Mouse (Mus musculus) E14TG2a.4 (cell line): ENCODE results near the gene Olfr718-ps1.
"Not testable (repeated sequence)": the region's sequence is repeated elsewhere in the genome, so short reads cannot be mapped to it uniquely, and the experiment has no call there.

Source experiments
- H3K27me3 ChIP-seq: 2 replicates; pipeline ENCODE4 v1.6.1; 2014; ENCODE audit warnings: low read length, control low read depth; ENCODE audit not compliant: insufficient read depth
- H3K36me3 ChIP-seq: 2 replicates; pipeline ENCODE4 v1.6.1; 2014; ENCODE audit warnings: low read length, control low read depth; ENCODE audit not compliant: insufficient read depth
- H3K4me1 ChIP-seq: replicated peaks from 2 replicates; pipeline ENCODE4 v1.6.1; 2014; ENCODE audit warnings: low read depth, low read length, control low read depth
- H3K4me3 ChIP-seq: replicated peaks from 2 replicates; pipeline ENCODE4 v1.5.1; 2014; ENCODE audit warnings: mild to moderate bottlenecking, low read length
- H3K9me3 ChIP-seq: 2 replicates; pipeline ENCODE4 v1.6.1; 2014; ENCODE audit warnings: low read length, control low read depth
- CTCF ChIP-seq: conservative IDR thresholded peaks from 2 replicates; pipeline ENCODE4 v1.5.1; 2014; ENCODE audit warnings: low read length
- NANOG ChIP-seq: IDR thresholded peaks from 2 replicates; pipeline ENCODE4 v1.6.1; 2014; ENCODE audit warnings: borderline replicate concordance, low read length, mixed read lengths
- POU5F1 ChIP-seq: IDR thresholded peaks from 2 replicates; pipeline ENCODE4 v1.6.1; 2014; ENCODE audit warnings: low read length, borderline replicate concordance

Olfr718-ps1 gene

DNA sequence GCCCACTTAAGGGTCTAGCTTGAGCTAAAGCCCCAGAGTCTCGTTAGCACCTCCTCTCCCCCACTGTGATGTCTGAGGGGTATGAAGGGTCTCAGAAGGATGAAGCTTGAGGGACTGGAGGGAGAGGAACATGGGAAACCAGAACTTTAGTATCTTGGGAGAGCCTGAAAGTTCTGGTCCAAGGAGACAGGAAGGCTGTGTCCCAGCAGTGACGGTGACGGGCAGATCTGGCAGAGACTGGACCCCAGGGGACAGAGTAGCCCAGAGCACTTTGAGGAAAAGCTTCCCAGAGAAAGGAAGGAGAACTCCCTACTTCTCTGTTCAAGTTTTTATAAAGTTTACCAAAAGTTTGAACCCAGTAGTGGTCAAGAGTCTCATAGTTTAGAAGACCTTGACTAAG, at the start of gene Olfr718-ps1:
Gene Olfr718-ps1, minus strand, starts transcription at position 101 of the 400 bp plus-strand sequence.
- no peaks in the 10 kb centered on the region for H3K36me3 ChIP-seq
- no peak for TF ChIP-seq NANOG
- TF ChIP-seq POU5F1, result no peak
- no peak for TF ChIP-seq CTCF

DNA sequence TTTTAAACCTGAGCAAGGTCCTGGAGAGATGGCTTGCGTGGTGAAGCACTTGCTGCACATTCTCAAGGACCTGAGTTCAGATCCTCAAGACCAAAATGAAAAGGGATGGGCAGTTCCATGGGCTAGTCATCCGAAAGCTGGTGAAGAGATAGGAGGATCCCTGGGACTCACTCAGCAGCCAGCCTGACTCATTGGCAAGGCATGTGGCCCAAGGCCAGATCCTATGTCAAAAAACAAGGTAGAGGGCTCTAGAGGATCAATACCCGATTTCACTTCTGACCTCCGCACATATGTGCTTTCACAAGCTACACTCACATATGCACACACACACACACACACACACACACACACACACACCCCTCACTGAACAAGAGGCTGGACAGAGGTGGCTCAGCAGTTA, 49.1 kb upstream of the Olfr718-ps1 start:
- no peaks in the 10 kb centered on the region for H3K4me1 ChIP-seq
- no peaks in the 10 kb centered on the region for H3K36me3 ChIP-seq
- H3K27me3 ChIP-seq, result no peaks in the 10 kb centered on the region; the same call in none of the 2 replicates
- TF ChIP-seq POU5F1 (no peak), CTCF (no peak), NANOG (no peak)
- no peak overlapping the region for H3K4me3 ChIP-seq
- peaks cover 14% of the 10 kb centered on the region for H3K9me3 ChIP-seq

More for the DNA sequence above, at the start of gene Olfr718-ps1:
- Histone ChIP-seq H3K4me3 (no peak within 1 kb of the TSS), H3K4me1 (peaks cover 5% of the 10 kb centered on the region), H3K27me3 (peaks cover 15% of the 10 kb centered on the region), H3K9me3 (peaks cover 15% of the 10 kb centered on the region)

DNA sequence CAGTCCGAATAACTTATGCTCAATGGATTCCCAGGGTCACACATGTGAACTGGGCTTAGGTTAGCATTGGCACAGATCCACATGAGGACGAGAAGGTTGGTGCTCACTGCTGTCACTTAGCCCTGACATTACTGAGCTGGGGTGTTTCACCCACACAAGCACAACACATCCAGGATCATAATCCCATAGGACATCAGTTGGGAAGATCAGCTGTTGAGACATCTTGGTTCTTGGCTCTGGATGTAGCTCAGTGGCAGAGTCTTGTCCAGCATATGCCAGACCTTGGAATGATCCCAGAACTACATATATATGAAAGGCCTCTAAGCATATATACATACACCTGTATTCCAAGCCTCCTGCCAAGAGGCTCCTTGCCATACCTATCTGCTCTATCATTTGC, 47.8 kb upstream of the Olfr718-ps1 start:
- TF ChIP-seq NANOG (no peak), CTCF (no peak), POU5F1 (no peak)
- H3K36me3 ChIP-seq, result no peaks in the 10 kb centered on the region

DNA sequence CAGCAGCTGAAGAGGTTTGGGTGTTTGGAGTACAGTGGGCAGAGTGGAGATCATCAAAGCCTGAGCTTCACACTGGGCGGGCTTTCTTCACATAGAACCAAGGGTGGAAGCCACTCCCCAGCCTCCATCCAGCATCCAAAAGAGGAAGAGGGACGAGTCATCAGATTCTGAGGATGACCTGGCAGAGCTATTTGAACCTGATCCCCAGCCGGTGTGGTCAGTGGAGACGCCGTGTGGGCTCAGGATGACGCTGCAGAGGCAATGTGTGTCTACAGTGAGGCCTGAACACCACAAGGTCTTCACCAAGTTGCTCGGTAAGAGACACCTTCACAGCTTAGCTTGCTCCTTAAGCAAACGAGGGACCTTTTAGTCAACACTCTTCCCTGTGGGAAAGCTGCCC, 47.4 kb upstream of the Olfr718-ps1 start:
- not testable (repeated sequence) for H3K27me3 ChIP-seq

More for the DNA sequence above, 47.8 kb upstream of the Olfr718-ps1 start:
- Histone ChIP-seq H3K9me3 (peaks cover 14% of the 10 kb centered on the region), H3K4me3 (no peak overlapping the region), H3K4me1 (no peaks in the 10 kb centered on the region), H3K27me3 (no peaks in the 10 kb centered on the region; the same call in none of the 2 replicates)

DNA sequence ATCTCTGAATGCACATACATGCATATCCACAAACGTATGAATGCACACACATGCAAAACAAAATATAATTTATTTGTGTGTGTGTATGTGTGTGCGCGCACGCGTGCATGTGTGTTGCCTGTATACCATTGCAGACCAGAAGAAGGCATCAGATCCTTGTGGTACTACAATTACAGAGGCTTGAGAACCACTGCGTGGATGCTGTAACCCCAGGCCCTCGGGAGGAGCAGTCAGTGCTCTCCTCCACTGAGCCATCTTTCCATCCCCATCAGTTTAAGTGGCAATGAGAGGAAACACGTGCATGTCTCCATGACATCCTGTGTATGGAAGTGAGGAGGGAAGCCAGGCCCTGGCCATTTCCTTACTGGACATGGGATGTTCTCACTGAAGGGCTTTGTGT, 45.4 kb upstream of the Olfr718-ps1 start:
- Histone ChIP-seq H3K4me3 (no peak overlapping the region), H3K27me3 (no peaks in the 10 kb centered on the region; the same call in none of the 2 replicates), H3K36me3 (no peaks in the 10 kb centered on the region), H3K4me1 (no peaks in the 10 kb centered on the region), H3K9me3 (no peaks in the 10 kb centered on the region)
- TF ChIP-seq NANOG (no peak), CTCF (no peak), POU5F1 (no peak)

More for the DNA sequence above, 47.4 kb upstream of the Olfr718-ps1 start:
- H3K36me3 ChIP-seq, H3K4me1 ChIP-seq, H3K4me3 ChIP-seq: not testable (repeated sequence)
- H3K9me3 ChIP-seq, result peaks cover 14% of the 10 kb centered on the region

DNA sequence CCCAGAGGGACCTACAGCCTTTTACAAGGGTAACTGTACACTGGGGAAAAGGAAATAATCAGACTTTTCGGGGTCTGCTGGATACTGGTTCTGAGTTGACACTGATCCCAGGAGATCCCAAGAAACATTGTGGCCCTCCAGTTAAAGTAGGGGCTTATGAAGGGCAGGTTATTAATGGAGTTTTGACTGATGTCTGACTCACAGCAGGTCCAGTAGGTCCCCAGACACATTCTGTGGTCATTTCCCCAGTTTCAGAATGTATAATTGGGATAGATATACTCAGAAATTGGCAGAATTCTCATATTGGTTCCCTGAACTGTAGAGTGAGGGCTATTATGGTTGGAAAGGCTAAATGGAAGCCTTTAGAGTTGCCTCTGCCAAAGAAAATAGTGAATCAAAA, 40.6 kb upstream of the Olfr718-ps1 start:
- not testable (repeated sequence) for H3K27me3 ChIP-seq, H3K36me3 ChIP-seq, H3K9me3 ChIP-seq, H3K4me1 ChIP-seq, H3K4me3 ChIP-seq

DNA sequence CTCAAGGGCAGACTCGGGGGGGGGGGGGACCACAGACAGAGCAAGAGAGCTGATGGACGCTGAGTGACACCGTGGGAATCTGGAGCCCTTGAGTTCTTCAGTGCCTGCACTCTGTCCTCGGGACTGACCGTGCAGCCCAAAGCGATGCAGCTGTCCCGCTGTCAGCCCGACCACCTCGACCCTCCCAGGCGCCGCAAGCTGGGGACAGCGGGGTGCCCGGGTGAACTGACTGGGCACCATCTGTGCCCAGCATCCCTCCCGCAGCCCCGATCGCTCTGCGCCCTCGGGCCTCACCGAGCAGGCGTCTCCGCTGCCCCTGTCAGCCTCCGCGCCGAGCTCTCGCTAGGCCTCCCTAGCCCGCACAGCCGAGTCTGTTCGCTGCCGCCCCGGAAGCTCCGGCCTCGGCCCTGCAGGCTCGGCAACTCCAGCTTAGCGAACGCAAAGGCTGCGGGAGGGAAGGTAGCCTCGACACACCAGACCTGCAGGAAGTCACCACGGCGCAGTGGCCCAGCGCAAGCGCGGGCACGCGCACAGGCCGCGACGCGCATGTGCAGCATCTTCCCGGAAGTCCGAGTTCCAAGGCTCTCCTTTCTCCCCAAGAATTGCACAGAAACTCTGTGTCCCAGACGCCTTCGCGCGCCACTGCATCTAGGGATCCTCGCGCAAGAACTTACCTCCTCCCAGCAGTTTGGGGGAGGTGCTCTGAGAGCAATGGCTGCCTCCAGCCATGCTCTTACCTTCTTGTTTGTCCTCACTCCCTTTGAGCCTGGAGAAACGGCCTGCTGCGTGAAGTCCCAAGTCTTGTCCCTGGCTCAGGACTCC, 33.1 kb upstream of the Olfr718-ps1 start, which contains the start of the genes Rbak and Spdye4b:
Gene Rbak, minus strand, starts transcription at position 521 of the 822 bp plus-strand sequence.
Gene Spdye4b, plus strand, starts transcription at position 763 of the 822 bp plus-strand sequence.
- Histone ChIP-seq H3K9me3 (peaks cover 6% of the 10 kb centered on the region), H3K27me3 (no peaks in the 10 kb centered on the region; the same call in 1 of the 2 replicates), H3K4me3 (peak within 1 kb of the TSS; percentile 91), H3K36me3 (peaks cover 30% of the 10 kb centered on the region), H3K4me1 (peaks cover 13% of the 10 kb centered on the region)
- TF ChIP-seq CTCF, result no peak
- no peak for TF ChIP-seq POU5F1
- TF ChIP-seq NANOG, result no peak

DNA sequence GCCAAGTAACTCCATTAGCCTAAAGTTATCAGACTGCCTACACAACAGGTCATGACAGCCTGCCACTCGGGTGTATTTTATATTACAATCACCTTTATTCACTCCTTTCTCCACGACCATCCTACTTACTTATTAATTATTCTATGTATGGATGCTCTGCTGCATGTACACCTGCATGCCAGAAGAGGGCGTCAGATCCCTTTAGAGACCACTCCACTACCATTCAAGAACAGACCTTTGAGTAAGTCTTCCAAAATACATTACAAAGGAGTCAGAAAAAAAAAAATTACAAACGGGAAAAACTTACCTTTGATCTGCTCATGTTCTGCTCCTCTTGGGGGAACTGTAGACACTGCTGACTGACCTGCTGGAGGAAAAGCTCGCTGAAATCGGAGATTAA, 31.8 kb upstream of the Olfr718-ps1 start:
- peaks cover 13% of the 10 kb centered on the region for H3K4me1 ChIP-seq
- no peak overlapping the region for H3K4me3 ChIP-seq
- H3K27me3 ChIP-seq, result no peaks in the 10 kb centered on the region
- TF ChIP-seq POU5F1 (no peak), CTCF (peak; percentile 52)
- peaks cover 43% of the 10 kb centered on the region for H3K36me3 ChIP-seq
- H3K9me3 ChIP-seq, result peaks cover 6% of the 10 kb centered on the region
